Mouse (Mus musculus): ENCODE measurements around the gene Marcksl1.

Marcksl1 gene

GRCm38 (mm10) chr4:129513086-129513767 lies at the start of gene Marcksl1:
Gene Marcksl1 (plus strand): TSS chr4:129513581.
- peak; percentile 93 for DNase-seq (ENCODE audit: low spot score)

- DNase-seq (ENCODE audit: low spot score): no peak
Observed at GRCm38 (mm10) chr4:129464286-129464815, 49.0 kb upstream of the Marcksl1 start.

GRCm38 (mm10) chr4:129476047-129476446 lies 37.3 kb upstream of the Marcksl1 start:
- DNase-seq (ENCODE audit: low spot score): no peak

GRCm38 (mm10) chr4:129479863-129480262 lies 33.5 kb upstream of the Marcksl1 start:
- DNase-seq (ENCODE audit: low spot score): no peak

- DNase-seq (ENCODE audit: low spot score): no peak
Observed at GRCm38 (mm10) chr4:129481090-129481489, 32.3 kb upstream of the Marcksl1 start.

- DNase-seq (ENCODE audit: low spot score): peak; percentile 38
Observed at GRCm38 (mm10) chr4:129490972-129491880, 22.2 kb upstream of the Marcksl1 start, which contains the start of the genes Tssk3 and Fam229a. Gene Tssk3 (minus strand): TSS chr4:129491022. Gene Fam229a (plus strand): TSS chr4:129491190.

GRCm38 (mm10) chr4:129494681-129495080 lies 18.7 kb upstream of the Marcksl1 start:
- DNase-seq (ENCODE audit: low spot score): no peak

GRCm38 (mm10) chr4:129495672-129496562 lies 17.5 kb upstream of the Marcksl1 start:
- DNase-seq (ENCODE audit: low spot score): no peak

- DNase-seq (ENCODE audit: low spot score): no peak
Observed at GRCm38 (mm10) chr4:129496631-129497030, 16.8 kb upstream of the Marcksl1 start.

- DNase-seq (ENCODE audit: low spot score): no peak
Observed at GRCm38 (mm10) chr4:129498941-129499340, 14.4 kb upstream of the Marcksl1 start.

GRCm38 (mm10) chr4:129500017-129500416 lies 13.4 kb upstream of the Marcksl1 start:
- DNase-seq (ENCODE audit: low spot score): no peak

GRCm38 (mm10) chr4:129500607-129501566 lies 12.5 kb upstream of the Marcksl1 start:
- peak; percentile 92 for DNase-seq (ENCODE audit: low spot score)

GRCm38 (mm10) chr4:129502327-129502888 lies 11.0 kb upstream of the Marcksl1 start:
- DNase-seq (ENCODE audit: low spot score): no peak

GRCm38 (mm10) chr4:129502901-129503444 lies 10.4 kb upstream of the Marcksl1 start:
- DNase-seq (ENCODE audit: low spot score): no peak

- no peak for DNase-seq (ENCODE audit: low spot score)
Observed at GRCm38 (mm10) chr4:129505511-129505910, 7.9 kb upstream of the Marcksl1 start.

GRCm38 (mm10) chr4:129507434-129508236 lies 5.7 kb upstream of the Marcksl1 start:
- no peak for DNase-seq (ENCODE audit: low spot score)

- DNase-seq (ENCODE audit: low spot score): no peak
Observed at GRCm38 (mm10) chr4:129508237-129508515, 5.2 kb upstream of the Marcksl1 start.

- DNase-seq (ENCODE audit: low spot score): no peak
Observed at GRCm38 (mm10) chr4:129508834-129509600, 4.4 kb upstream of the Marcksl1 start.

All from ovary, postnatal 36 days (tissue).